Mouse (Mus musculus): ENCODE measurements around the gene Zfp579. TPM values are rescaled to one million over a fixed set of nuclear protein-coding genes. Genes with fewer than 3 reads are reported as not detected.
"Not testable (repeated sequence)": the region's sequence is repeated elsewhere in the genome, so short reads cannot be mapped to it uniquely, and the experiment has no call there.

The Zfp579 gene
- polyA plus RNA-seq, 1 experiment = 15.6 TPM

DNA sequence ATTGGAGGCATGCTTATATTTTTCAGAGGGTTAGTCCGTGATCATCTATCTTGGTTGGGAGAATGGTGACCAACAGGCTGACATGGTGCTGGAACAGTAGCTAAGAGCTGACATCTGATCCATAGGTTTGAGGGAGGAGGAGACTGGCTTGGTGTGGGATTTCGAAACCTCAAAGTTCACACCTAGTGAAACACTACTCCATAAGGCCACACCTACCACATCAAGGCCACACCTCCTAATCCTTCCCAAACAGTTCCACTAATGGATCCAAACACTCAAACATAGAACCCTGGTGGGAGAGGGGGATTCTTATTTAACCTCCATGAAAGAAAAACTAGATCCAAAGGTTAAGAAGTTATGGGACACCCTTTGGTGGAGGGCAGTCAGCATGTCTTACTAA, 21.0 kb upstream of the Zfp579 start:
- H3K27ac ChIP-seq (ENCODE audit: insufficient read depth, low read length) = no peak overlapping the region
- peaks cover 2% of the 10 kb centered on the region; the same call in 1 of the 2 replicates for H3K4me1 ChIP-seq (ENCODE audit: control insufficient read depth, insufficient read depth, low read length)
- no peak overlapping the region for H3K4me3 ChIP-seq (ENCODE audit: insufficient read depth, low read length)
- TF ChIP-seq POLR2A (IDR thresholded peaks at IDR 0.05; ENCODE audit: low read depth, low read length) (no peak), CTCF (IDR thresholded peaks at IDR 0.05; ENCODE audit: borderline replicate concordance, insufficient read depth, low read length) (no peak)

- TF ChIP-seq POLR2A (IDR thresholded peaks at IDR 0.05; ENCODE audit: low read depth, low read length) (no peak), CTCF (IDR thresholded peaks at IDR 0.05; ENCODE audit: borderline replicate concordance, insufficient read depth, low read length) (no peak)
- peak overlapping the region; percentile 66 for H3K4me3 ChIP-seq (ENCODE audit: insufficient read depth, low read length)
- peaks cover 2% of the 10 kb centered on the region; the same call in 1 of the 2 replicates for H3K4me1 ChIP-seq (ENCODE audit: control insufficient read depth, insufficient read depth, low read length)
- peak overlapping the region; percentile 72 for H3K27ac ChIP-seq (ENCODE audit: insufficient read depth, low read length)
Observed at GRCm38 (mm10) chr7:5016057-5016456, 20.1 kb upstream of the Zfp579 start.

DNA sequence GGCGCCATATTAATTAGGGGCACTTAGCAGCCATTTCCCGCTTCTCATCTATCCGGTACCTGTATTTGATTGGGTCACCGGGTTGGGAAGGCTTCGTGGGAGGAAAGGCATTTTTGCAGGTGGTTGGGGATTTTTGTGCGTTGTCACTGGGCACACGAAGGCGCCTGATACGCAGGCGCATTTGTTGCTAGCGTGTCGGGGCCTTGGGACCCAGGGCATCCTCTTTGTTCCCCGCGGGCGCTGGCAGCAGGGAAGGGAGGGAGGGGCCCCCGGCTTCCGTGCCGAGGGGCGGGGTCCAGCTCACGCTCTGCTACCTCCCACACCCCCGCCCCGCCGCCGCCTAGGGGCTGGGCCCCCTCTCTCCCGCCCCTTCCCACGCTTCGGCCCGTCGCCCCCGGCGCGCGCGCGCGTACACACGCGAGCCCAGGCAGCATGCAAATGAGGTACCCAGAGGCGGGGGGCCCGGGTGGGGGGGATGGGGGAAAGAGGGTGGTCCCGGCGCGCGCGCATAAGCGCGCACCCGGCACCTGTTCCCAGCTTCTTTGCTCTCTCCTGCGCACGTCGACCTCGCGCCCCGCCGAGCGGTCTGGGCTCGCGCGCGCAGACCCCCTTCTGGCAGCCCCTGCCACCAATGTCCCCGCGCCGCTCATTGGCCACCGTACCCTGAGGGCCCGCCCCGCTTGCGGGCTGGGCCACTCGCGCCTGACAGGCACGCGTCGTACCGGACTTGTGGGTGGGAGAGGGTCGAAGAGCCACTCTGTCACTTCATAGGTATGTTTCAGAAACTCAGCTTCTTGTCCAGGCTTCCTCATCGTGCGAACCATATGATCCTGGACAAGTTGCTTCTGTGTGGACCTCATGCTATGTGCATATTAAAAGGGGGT, 19.4 kb upstream of the Zfp579 start, which contains the start of gene Gm44973:
Gm44973 (plus strand) TSS at position 379 of the 884 bp plus-strand sequence.
- peaks cover 2% of the 10 kb centered on the region; the same call in 1 of the 2 replicates for H3K4me1 ChIP-seq (ENCODE audit: control insufficient read depth, insufficient read depth, low read length)
- H3K27ac ChIP-seq (ENCODE audit: insufficient read depth, low read length) = peak within 1 kb of the TSS; percentile 99
- peak within 1 kb of the TSS; percentile 90 for H3K4me3 ChIP-seq (ENCODE audit: insufficient read depth, low read length)
- no peak for TF ChIP-seq CTCF (IDR thresholded peaks at IDR 0.05; ENCODE audit: borderline replicate concordance, insufficient read depth, low read length)
- peak; percentile 60 for TF ChIP-seq POLR2A (IDR thresholded peaks at IDR 0.05; ENCODE audit: low read depth, low read length)

DNA sequence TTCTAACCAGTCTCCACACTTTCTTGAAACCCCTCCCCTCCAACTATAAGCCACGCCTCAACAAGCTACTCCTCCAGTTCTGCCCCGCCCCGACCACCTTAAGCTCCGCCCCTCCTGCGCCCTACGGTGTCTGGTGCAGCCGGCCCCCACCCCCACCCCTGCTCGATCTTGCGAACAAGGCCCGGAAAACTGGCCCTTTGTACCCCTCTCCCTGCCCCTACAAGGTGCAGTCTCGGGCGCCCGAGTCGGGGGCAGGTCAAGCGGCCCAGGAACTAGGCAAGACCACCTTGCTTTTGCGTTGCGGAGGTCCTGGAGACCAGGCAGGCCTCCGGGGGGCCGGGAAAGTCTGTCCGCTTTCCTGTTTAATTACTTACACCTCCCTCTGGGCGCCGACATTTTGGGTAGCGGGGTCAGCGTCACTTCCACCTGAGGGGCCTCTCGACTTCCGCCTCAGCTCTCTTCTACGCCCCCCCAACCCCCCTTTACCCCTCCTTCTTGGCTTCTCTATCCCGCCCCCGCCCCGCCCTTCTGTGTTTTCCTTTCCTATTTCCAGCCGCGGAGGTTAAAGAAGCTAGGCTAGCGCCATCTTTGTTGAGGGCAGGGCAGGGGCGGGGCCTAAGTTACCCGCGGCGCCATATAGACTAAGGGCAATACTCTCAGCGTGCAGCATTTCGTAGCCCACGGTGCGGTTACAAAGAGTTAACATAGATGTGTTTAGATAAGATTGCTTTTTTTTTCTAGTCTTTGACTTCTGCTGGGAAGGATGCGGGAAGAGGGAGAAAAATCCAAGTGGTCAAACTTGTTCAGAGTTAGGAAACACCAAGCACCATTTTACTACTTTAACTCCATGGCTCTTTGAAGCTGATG, 18.5 kb upstream of the Zfp579 start, which contains the start of the genes Zfp524 and Fiz1:
Zfp524 (plus strand) TSS at position 165 of the 867 bp plus-strand sequence.
Fiz1 (minus strand) TSS at position 447 of the 867 bp plus-strand sequence.
- peaks cover 2% of the 10 kb centered on the region; the same call in 1 of the 2 replicates for H3K4me1 ChIP-seq (ENCODE audit: control insufficient read depth, insufficient read depth, low read length)
- H3K27ac ChIP-seq (ENCODE audit: insufficient read depth, low read length) = peak within 1 kb of the TSS; percentile 99
- no peak for TF ChIP-seq CTCF (IDR thresholded peaks at IDR 0.05; ENCODE audit: borderline replicate concordance, insufficient read depth, low read length)
- TF ChIP-seq POLR2A (IDR thresholded peaks at IDR 0.05; ENCODE audit: low read depth, low read length) = peak; percentile 12; the same call in 1 of the 2 replicates
- H3K4me3 ChIP-seq (ENCODE audit: insufficient read depth, low read length) = peak within 1 kb of the TSS; percentile 90

DNA sequence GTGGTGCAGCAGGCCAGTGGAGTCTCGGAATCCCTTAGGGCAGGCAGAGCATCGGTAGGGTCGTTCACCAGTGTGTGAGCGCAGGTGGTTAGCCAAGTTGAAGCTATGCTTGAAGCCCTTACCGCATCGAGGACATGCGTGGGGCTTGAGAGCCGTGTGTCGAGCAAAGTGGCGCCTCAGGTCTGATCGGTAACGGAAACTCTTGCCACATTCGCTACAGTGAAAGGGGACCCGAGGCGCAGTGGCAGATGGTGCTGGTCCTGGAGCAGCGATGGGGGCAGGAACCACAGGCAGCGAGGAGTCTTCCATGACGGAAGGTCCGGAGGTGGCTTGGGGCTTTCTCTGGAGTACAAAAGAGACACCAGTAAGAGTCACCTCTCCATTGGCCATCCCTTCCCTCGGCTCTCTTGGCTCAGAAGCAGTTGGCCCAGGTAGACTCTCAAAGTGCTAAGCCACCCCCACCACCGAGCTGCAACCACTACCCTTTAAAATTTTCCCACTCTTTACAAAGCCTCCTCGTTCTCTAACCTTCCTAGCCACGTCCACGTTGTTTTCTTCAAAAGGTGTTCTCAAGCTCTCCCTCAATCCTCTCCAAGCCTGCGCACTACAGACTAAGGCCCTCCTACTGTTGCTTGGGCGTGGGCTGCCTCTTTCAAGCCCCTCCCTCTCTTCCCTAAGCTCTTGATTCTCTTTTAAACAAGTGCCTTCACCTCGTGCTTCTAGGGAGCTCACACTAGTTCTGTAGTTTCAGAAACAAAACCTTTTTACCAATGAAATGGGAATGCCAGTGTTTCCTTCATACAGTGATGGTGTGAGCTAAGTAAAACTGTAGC, 16.9 kb upstream of the Zfp579 start:
- no peak for TF ChIP-seq CTCF (IDR thresholded peaks at IDR 0.05; ENCODE audit: borderline replicate concordance, insufficient read depth, low read length)
- TF ChIP-seq POLR2A (IDR thresholded peaks at IDR 0.05; ENCODE audit: low read depth, low read length) = no peak
- H3K4me3 ChIP-seq (ENCODE audit: insufficient read depth, low read length) = no peak overlapping the region
- H3K27ac ChIP-seq (ENCODE audit: insufficient read depth, low read length) = no peak overlapping the region
- no peaks in the 10 kb centered on the region for H3K4me1 ChIP-seq (ENCODE audit: control insufficient read depth, insufficient read depth, low read length)

- H3K4me1 ChIP-seq (ENCODE audit: control insufficient read depth, insufficient read depth, low read length) = no peaks in the 10 kb centered on the region
- no peak overlapping the region for H3K27ac ChIP-seq (ENCODE audit: insufficient read depth, low read length)
- TF ChIP-seq CTCF (IDR thresholded peaks at IDR 0.05; ENCODE audit: borderline replicate concordance, insufficient read depth, low read length) = no peak
- no peak for TF ChIP-seq POLR2A (IDR thresholded peaks at IDR 0.05; ENCODE audit: low read depth, low read length)
- H3K4me3 ChIP-seq (ENCODE audit: insufficient read depth, low read length) = no peak overlapping the region
Observed at GRCm38 (mm10) chr7:5008229-5008628, 12.3 kb upstream of the Zfp579 start.

GRCm38 (mm10) chr7:5002876-5003275, 6.9 kb upstream of the Zfp579 start:
- H3K4me3 ChIP-seq (ENCODE audit: insufficient read depth, low read length); H3K4me1 ChIP-seq (ENCODE audit: control insufficient read depth, insufficient read depth, low read length); H3K27ac ChIP-seq (ENCODE audit: insufficient read depth, low read length): not testable (repeated sequence)

DNA sequence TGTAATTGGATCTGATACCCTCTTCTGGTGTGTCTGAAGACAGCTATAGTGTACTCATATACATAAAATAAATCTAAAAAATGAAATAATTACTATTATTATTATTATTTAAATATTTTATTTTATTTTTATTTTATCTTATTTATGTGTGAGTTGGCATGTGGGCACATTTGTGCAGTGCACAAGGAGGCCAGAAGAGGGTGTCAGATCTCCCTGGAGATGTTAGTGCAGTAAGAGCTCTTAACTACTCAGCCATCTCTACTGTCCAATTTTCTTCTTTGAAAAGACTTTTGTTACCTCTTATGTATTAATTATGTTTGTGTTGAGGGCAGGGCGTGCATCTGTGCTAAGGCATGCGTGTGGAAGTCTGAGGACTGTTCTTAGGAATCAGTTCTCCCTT, 3.9 kb upstream of the Zfp579 start:
- H3K4me1 ChIP-seq (ENCODE audit: control insufficient read depth, insufficient read depth, low read length) = no peaks in the 10 kb centered on the region
- no peak overlapping the region for H3K27ac ChIP-seq (ENCODE audit: insufficient read depth, low read length)
- H3K4me3 ChIP-seq (ENCODE audit: insufficient read depth, low read length) = no peak overlapping the region
- TF ChIP-seq POLR2A (IDR thresholded peaks at IDR 0.05; ENCODE audit: low read depth, low read length) = no peak
- TF ChIP-seq CTCF (IDR thresholded peaks at IDR 0.05; ENCODE audit: borderline replicate concordance, insufficient read depth, low read length) = no peak

GRCm38 (mm10) chr7:4996934-4997333, 976 bp upstream of the Zfp579 start:
- Histone ChIP-seq H3K4me3 (ENCODE audit: insufficient read depth, low read length) (peak overlapping the region; percentile 51), H3K4me1 (ENCODE audit: control insufficient read depth, insufficient read depth, low read length) (no peaks in the 10 kb centered on the region), H3K27ac (ENCODE audit: insufficient read depth, low read length) (peak overlapping the region; percentile 58)
- TF ChIP-seq CTCF (IDR thresholded peaks at IDR 0.05; ENCODE audit: borderline replicate concordance, insufficient read depth, low read length) = no peak
- TF ChIP-seq POLR2A (IDR thresholded peaks at IDR 0.05; ENCODE audit: low read depth, low read length) = no peak
